Mouse (Mus musculus): ENCODE results near the gene Nfia.

Gene Nfia

DNA sequence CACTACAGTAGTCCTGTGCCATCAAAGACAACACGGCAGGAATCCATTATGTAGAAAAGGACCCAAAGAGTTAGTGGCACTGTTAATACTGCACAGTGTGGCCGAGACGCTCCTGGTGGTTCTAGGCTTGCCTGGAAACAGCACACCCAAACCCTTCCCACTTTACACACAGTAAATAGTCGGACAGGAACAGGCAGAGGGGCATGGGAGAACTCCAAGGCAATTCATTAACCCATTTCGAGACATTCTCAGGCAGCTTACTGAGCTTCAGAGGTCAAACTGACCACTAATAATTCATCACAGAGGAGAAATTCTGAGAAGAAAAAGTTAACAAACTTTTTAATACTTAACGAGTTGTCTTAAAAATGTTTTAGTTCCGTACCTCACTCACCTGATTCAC lies 107.2 kb downstream of the Nfia start:
- no peak for DNase-seq

DNA sequence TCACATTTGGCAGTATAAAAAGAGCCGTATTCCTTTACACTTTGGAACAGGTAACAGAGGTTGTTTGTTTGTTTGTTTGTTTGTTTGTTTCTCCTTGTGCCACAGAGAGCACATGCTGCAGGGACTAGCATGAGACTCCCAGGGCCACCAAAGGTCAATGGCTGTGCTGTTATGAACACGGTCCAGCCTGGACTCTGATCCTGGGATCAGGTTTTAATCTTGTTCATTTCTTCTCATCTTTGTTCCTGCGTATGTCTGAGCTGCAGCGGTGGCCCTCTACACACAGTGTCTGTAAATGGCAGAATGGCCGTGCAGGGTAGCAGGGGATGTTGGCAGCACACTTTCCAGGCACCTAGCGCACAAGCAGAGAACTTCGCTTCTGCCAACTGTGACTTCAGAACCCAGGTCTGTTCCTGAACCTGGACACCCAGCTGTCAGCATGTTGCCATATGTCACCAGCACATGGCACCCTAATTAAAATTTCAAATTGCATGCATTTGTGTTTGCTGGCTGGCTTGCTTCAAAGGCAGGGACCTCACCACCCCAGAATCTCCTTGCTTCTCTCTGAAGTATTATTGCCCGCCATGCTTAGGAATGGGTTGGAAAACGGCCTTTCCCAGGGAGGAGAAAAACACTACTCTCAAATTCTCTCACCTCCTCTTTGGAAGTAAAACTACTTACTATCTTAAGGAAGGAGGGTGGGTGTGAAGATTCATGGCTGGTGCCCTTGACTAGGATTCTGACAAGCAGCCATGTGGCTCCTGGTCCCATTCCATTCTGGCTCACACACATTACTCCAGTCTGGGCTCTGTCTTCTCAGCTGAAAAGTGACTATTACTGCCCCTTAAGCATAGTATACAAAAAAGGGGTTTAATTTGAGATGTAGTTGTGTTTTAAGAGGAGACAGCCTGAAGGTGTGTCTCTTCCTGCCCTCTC lies 107.9 kb downstream of the Nfia start:
- DNase-seq: no peak

DNA sequence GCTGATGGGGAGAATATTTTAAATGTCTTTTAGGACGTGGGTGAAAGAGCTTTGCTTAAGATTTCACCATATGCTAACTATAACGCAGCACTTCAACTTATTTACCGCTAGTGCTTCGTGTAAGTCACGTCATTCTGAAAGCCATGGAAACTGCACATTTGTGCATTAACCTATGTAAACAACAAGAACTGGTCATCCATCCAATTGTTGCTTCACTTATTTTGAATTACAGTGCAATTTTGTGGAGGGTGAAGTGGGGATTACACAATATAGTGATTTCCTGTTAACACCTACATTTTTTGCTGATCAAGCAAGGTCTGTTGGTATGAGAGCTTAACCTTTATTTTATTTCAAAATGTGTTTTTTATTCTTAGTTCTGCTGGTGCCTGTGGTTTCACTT lies 113.0 kb downstream of the Nfia start:
- DNase-seq: no peak

DNA sequence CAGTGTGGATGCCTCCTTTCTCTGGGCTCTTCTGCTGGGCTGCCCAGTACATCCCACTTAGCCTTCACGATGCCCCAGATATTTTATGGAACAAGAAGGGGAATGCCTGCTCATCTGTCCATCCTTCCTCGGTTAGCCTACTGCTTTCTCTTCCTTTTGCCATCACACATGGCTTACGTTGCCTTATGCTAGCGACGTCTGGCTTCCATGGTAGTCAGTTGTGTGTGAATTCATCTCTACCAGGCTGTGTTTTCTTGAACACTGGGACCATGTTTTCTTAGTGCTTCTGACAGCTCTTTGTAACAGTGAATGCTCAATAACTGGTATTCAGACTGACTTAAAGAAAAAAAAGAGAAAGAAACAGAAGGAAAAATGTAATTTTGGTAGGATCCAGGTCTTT lies 113.7 kb downstream of the Nfia start:
- no peak for DNase-seq

DNA sequence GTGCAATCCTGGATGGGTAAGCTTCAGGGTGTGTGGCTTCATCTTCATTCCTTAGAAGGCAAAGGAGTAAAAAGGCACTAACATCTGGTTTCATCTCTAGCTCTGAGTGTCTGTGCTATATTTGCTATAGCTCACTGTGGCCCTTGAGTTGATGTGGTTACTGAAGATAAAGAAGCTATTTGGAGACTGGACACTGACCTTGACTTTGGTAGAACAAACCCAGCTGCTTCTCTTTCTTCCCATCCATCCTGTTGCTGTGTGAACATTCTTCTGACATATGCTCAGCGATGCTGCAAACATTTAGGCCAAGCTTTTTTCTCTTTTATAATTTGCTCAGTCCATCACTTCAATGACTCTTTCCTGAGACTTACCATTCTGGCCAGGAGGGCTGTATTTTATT lies 114.7 kb downstream of the Nfia start:
- DNase-seq: no peak

DNA sequence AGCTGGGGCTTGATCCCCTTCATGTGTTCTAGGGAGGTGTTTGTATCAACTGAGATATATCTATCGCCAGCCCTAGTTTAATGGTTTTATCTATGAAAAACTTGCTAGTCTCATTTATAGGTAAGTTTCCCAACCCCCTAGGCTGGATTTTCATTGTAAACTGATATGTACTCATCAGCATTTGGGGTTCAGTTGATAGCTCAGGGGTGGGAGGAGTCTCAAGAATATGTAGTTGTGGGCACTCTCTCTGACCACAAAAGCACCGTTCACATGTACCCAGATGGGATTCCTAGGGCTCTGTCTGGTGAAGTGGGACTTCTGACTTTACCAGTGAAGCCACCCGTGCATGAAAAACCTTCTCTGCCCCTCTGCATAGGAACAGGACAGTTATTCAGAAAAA lies 118.5 kb downstream of the Nfia start:
- no peak for DNase-seq

DNA sequence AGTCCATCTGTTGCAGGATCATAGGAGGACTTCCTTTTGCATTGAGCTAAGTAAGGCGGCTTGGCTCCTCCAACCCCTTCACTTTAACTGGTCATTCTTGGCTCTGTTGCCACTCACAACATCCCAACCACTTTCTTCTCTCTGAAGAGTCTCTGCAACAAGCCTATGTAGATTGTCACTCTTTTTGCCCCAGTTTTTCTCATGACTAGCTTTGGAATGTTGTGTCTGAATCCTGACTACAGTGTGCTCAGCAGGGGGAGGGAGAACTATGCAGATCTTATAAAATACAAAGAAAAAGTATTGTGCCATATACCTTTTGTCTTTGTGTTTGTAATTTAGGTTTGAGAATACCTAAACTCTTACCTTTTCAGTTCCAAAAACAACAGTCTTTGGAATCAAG lies 119.1 kb downstream of the Nfia start:
- no peak for DNase-seq

DNA sequence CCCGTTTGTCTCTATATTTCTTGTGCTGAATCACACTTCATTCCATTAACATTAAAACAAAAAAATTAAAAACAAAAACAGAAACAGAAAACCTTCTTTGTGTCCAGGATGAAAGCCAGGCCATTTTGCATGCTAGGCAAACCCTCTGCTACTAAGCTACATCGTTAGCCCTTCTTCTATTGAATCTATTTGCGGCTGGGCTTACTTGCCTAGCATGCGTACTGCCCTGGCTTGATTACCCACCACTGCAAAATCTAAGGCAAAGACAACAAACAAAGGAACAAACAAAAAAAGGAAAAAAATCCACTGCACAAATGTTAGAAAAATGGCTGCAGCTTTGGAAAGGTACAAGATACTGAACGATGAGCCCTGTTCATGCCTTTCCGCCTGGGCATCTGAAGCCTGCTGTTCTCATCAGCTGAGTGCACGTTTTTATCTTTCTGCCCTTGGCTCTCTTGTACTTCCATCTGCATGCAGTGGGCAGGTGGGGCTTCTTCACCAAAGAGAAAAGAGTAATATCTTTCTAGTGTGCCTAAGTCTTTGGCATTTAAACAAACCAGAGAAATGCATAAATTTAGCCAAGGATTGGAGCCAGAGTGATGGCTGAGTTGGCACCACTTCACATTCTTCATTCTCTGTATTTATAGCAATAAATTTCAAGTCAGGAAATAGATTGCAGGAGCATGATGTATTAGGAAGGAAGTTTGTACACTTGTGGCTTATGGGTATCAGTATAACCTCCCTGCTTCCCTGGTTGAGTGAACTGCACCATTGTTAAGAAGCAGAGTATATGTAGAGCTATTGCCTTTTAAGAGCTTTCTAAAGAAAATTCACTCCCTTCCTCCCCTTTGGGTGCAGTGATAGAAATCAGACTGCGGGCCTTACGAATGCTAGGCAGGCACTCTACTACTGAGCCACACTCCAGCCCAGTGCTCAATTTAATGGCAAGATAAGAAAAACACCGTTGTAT lies 121.7 kb downstream of the Nfia start:
- no peak for DNase-seq

DNA sequence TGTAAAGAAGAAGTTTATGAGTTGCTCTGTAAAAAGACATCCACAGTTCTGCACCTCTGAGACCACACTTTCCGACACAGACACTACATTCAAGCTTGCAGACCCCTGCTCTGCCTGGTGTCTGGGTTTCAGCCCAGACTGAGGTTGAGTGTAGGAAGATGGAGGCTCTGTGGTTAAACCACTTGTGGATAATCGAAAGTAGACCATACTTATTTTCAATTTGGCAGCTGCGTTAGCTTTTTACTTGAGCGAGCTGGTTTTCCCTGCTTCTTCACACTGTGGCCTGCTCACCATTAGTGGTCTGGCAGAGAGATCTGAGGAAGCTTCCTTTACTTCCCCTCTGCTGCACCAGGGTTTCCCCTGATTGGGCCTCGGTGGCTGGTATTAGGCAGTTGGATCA lies 123.4 kb downstream of the Nfia start:
- no peak for DNase-seq

DNA sequence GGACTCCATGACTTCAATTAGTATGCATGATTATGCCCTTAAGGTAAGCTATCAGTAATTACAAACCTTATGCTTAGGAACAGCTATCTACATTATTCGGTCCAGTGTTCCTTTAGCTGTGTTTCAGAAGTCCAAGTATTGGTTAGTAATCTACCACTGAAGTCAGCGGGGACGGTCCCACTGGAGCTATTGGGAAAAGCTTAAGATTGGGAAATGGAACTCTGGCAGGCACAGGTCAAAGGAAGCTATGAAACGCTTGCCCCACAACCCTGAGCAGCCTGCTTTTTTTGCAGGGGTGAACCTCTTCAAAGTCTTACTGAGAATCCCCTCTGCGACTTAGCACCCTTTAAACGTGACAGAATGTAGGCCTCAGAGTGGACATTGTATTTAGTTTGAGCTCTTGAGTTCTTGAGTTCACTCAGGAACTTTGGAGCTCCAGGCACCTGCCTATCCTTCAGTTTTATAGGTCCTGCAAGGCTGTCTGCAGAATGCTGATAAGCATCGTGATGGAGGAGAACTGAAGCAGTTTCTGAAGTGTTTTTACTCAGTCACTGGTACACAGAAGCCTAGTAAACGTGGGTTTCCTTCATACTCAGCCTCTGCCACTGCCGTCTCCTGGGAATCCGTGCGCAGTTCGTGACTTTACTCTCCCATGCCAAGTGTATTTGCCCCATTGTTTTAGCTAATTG lies 127.9 kb downstream of the Nfia start:
- DNase-seq: no peak

DNA sequence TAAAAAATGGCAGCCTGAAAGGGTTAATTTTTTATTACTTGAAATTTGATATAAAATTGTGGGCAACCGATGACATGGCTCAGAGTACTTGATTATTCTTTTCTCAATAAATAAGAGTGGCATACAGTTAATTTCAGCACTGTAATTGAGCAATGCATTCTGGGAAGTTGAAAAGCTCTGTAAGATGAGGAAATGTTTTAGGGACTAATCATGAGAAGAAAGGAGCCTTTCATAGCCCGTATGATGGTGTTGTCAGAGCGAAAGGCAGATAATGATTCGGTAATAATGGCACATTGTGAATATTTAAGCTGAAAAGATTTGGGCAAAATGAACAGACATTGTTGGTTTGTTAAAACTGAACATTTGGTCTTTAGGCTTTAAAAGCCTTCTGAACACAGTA lies 133.3 kb downstream of the Nfia start:
- DNase-seq: no peak

DNA sequence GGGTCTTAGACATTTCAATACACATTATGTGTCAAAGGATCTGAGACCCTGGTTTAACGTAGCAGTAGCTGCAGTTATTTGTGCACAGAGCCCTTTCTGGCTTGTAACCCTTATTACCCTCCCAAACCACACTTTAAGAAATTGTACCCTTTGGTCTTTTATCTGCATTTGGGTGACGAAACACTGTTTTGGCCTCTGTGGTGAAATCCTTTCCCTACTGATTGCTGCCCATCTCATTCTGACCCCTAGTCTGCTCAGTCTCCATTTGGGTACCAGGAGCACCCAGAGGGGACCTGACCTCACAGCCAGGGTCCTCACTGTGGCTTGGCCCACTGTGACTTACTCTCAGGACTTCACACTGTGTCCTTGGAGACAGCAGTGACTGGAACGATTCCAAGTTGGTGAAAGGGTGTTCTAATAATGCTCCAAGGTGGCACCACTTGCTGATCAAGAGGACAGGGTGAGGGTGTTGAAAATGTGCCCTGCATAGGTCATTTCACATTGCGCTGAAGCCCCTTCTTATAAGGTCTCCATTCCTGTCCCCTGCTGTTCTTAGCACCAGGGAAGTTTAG lies 136.1 kb downstream of the Nfia start:
- no peak for DNase-seq

DNA sequence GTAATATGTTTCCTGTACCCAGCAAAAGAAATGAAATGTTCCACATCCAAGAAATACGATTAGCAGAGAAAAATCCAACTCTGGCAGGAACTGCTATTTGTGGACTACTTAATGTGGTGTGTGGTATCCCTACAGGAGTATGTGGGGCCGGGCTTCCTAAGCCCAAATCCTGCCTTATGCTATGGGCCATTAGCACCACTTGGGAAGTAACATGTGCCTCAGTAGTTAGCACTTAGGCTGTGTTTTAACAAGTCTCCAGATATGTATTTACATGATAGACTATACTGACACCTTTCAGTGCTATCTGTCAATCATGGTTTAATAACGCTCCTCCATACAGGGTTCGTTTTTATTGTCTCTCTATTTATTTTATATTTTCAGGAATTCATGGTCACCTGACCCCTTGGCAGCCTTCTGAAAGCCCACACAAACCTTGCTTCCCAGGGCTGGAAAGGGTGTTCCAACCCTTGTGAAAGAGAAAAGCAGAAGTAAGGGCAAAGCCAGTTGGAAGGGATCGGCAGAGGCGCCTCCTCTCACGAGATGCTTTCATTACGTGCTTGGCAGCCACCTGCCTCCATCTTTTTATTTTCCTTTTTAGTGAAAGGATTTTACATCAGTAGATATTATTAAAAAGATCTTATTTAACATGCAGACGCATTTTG lies 137.7 kb downstream of the Nfia start:
- DNase-seq: no peak

DNA sequence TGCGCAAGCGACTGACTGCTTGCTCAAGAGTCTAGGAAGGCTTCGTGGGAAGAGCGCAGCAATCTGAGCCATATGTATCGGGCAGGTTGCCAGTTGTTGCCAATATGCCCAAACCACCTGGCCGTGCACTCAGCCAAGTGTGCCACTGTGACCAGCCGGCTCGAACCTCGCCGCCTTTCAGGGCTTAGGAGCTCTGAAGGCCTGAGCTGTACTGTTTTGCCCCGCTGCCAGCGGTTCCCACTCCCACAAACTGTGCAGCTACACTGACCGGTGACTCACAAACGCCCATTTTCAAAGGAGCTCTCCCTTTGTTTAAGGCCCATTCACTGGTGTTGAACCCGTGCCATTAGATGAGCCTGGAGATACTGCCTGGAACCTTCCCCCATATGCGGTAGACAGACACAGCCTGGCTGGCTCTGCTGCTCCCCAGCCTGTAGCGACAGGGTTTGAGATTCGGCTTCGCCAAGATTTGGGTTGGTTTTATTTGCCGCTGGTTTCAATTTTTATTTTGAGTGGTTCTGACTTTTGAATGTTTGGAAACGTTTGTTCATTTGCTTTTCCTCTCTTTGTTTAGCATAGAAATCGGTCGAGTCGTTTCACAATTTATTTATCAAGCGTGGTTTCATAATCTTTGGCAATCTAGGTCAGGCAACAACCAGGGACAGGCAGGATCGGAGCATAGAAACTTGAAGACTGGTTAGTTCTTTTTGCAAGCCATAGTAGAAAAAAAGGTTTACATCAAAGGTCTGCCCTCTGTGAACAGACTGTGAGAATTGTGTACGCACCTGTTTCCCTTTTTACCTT lies 138.4 kb downstream of the Nfia start:
- DNase-seq: peak; percentile 41

DNA sequence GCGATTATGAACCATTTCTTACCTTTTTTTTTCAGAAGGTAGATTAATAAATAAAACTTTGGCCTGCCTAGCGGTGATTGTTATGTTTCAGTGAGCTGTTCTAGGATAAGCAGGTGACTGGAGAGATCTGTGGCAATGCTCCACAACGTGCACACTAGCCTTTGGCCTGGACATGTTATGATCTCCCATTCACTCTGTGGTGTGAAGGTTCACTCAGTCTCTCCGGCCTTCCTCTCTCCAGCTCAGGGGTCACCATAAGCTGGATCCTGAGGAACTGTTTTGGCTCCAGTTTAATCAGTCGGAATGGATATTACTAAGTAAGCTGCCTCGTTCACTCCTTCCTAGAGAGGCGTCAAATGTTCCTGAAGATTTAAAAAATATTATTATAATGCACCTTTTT lies 139.2 kb downstream of the Nfia start:
- DNase-seq: no peak

DNA sequence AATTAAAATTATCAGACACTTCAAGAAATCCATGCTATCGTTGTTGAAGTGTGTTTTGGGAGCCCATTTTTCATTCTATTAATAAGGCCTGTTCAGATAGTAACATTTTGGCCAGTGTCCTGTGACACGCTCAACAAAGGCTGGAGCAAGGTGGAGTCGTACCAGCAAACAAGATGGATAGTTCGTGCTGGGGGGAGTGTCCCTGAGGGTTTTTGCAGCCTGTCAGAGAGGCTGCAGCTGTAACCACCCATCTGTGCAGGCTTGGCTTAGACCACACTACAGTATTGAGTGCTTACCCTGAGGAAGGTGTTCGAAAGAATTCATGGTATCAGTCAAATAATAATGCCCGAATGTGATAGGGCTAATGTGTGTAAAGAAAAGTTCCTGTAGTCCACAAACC lies 139.6 kb downstream of the Nfia start:
- DNase-seq: no peak

DNA sequence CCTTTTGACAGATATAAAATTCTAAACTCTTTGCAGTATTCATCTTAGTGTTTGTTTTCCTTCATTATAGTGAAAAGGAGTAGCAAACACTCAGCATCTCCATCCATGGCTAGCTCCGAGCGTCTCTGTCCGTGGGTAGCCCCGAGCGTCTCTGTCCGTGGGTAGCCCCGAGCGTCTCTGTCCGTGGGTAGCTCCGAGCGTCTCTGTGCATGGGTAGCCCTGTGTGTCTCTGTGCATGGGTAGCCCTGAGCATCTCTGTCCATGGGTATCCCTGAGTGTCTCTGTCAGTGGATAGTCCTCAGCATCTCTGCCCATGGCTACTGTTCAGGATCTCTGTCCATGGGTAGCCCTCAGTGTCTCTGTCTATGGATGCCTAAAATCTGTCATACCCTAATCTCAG lies 140.0 kb downstream of the Nfia start:
- no peak for DNase-seq

DNA sequence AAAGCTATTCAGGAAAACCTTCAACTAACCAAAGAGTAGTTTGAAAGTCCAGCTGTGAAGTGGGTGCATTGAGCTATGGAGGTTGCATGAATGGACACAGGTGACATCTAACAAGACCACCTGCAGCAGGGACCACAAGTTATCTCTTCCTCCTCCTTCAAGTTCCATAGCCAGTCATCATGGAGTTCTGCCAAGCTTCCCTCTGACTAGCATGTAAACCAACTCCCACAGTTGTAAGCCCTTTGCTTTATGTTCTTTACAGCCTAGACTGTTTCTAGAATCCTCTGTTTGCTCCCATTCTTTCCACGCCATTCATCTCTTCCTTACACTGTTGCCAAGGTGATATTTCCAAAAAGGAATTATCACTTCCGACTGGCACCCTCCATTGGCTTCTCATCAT lies 141.8 kb downstream of the Nfia start:
- DNase-seq: no peak

DNA sequence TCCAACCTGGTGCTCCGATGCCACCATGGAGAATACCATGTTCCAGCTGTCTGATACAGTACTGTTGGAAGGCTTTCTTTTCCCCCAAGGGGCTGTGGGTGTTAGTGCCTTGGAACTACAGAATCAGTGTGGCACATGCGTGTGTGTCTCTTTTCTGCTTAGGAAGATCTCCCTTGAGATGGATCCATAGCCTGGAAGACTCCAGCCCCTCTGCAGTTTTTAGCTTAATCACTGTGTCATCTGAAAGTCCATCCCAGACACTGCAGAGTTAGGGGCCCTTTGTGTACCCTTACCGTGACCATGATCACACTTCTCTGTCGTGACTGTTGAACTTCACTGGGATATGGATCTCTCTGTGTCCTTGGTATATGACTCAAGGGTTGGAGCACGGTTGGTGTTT lies 142.2 kb downstream of the Nfia start:
- no peak for DNase-seq

DNA sequence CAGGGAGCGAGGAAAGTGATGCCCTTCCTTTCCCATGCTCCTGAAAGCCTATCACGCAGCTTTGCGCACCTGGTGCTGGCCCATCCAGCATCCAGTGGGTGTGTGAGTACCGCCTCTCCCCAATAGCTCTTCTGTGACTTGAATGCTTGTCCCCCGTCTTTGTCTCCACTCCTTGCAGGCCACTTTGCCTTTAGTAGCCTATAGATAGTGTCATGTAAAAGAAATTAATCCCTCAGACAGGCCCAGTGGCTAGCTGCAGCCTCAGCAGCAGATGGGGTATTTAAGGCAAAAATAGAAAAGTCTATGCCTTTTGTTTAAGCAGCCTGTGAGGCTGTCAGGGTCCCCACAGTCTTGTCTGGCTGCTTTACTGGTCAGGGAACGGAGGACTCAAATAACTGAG lies 145.0 kb downstream of the Nfia start:
- no peak for DNase-seq

DNA sequence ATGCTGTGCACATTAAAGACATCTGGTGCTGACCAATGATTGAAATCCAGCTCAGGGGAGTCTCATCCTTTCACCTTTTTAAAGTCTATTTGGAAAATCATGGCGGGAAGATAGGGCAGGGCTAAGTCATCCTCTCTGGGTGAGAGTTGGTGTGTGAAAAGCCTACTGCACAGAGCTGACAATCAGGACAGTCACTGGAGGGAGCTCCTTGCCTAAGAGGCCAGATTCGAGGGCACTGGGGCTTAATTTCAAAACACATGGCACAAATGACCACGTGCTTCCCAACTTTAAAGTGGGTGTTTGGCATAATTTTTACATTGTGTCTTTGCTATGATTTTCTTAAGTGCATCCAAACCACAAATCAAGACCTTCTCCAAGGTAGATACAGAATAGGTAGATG lies 146.1 kb downstream of the Nfia start:
- DNase-seq: no peak

DNA sequence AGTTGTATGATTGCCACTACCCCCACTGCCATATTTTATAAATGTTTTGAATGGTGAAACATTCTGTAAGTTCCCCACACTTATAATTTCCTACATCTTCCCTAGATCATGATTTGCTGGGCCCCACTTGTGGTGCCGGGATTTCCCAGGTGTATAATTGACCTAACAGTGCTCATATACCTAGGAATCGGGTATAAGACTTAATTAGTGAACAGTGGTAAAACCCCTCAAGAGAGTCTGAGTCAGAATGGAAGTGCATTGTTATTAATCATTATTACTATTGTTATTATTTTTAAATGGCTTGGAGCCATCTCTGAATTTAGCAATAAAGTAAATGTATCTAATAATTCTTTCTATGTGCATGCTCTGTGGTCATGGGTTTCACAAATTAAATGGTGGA lies 147.2 kb downstream of the Nfia start:
- no peak for DNase-seq
